Mouse (Mus musculus): ENCODE measurements around the gene Cd164l2. TPM values are rescaled to one million over a fixed set of nuclear protein-coding genes. Genes with fewer than 3 reads are reported as not detected.

Cd164l2 gene
- total RNA-seq, 1 experiment = 2.2 TPM

- Histone ChIP-seq H3K9me3 (ENCODE audit: control insufficient read depth, insufficient read depth, low read depth, low read length) (no peaks in the 10 kb centered on the region), H3K9ac (ENCODE audit: insufficient read depth, low read depth, low read length, poor library complexity, severe bottlenecking) (no peak overlapping the region), H3K4me1 (ENCODE audit: control insufficient read depth in 2 of 2, insufficient read depth in 2 of 2, low read length in 2 of 2, poor library complexity in 1 of 2) (peaks cover 0 to 15% of the 10 kb centered on the region in 2 experiments; a peak in 1 of 4 replicates), H3K27ac (ENCODE audit: insufficient read depth, low read depth, low read length, poor library complexity, severe bottlenecking) (no peak overlapping the region), H3K4me3 (ENCODE audit: insufficient read depth in 1 of 2, low read depth in 1 of 2, low read length in 2 of 2, poor library complexity in 1 of 2, severe bottlenecking in 1 of 2) (no peak overlapping the region), H3K36me3 (ENCODE audit: control insufficient read depth, insufficient read depth, low read length, poor library complexity, severe bottlenecking) (no peaks in the 10 kb centered on the region)
- TF ChIP-seq ZNF384 (IDR thresholded peaks at IDR 0.05; ENCODE audit: low read depth, low read length) (peak; percentile 91), HCFC1 (IDR thresholded peaks at IDR 0.05; ENCODE audit: borderline replicate concordance, insufficient read depth, low read length) (no peak), MAFK (IDR thresholded peaks at IDR 0.05; ENCODE audit: insufficient read depth, low read depth, low read length) (no peak)
- DNase-seq (ENCODE audit: low read depth, low spot score) = peak; percentile 65
- in situ Hi-C loops (cut with MboI; ENCODE audit: low sequenced_read_pairs in 2 of 2, unreplicated experiment in 2 of 2) = loop anchor here in 1 of 2 experiments (5.0 kb wide), 1 partner anchor 85 kb away; no protein-coding TSS in a partner anchor
These were observed 5.7 kb downstream of the Cd164l2 start for GRCm38 (mm10) chr4:133217641-133218040.

- TF ChIP-seq MAFK (IDR thresholded peaks at IDR 0.05; ENCODE audit: insufficient read depth, low read depth, low read length) (no peak), ZC3H11A (IDR thresholded peaks at IDR 0.05; ENCODE audit: borderline replicate concordance, low read depth, low read length) (no peak), ZNF384 (IDR thresholded peaks at IDR 0.05; ENCODE audit: low read depth, low read length) (no peak), CHD2 (IDR thresholded peaks at IDR 0.05; ENCODE audit: low read depth, low read length) (no peak), HCFC1 (IDR thresholded peaks at IDR 0.05; ENCODE audit: borderline replicate concordance, insufficient read depth, low read length) (no peak)
- in situ Hi-C loops (cut with MboI; ENCODE audit: low sequenced_read_pairs in 2 of 2, unreplicated experiment in 2 of 2) = loop anchor here in 1 of 2 experiments (5.0 kb wide), 1 partner anchor 84 kb away; no protein-coding TSS in a partner anchor
These were observed 6.8 kb downstream of the Cd164l2 start for GRCm38 (mm10) chr4:133218745-133219144.

GRCm38 (mm10) chr4:133220656-133221055 is 8.7 kb downstream of the Cd164l2 start:
- TF ChIP-seq HCFC1 (IDR thresholded peaks at IDR 0.05; ENCODE audit: borderline replicate concordance, insufficient read depth, low read length) = no peak
- TF ChIP-seq CHD2 (IDR thresholded peaks at IDR 0.05; ENCODE audit: low read depth, low read length) = no peak
- no peak for TF ChIP-seq MAFK (IDR thresholded peaks at IDR 0.05; ENCODE audit: insufficient read depth, low read depth, low read length)
- no peak for TF ChIP-seq ZC3H11A (IDR thresholded peaks at IDR 0.05; ENCODE audit: borderline replicate concordance, low read depth, low read length)
- TF ChIP-seq ZNF384 (IDR thresholded peaks at IDR 0.05; ENCODE audit: low read depth, low read length) = no peak
- H3K9ac ChIP-seq (ENCODE audit: insufficient read depth, low read depth, low read length, poor library complexity, severe bottlenecking) = peak overlapping the region; percentile 50
- H3K4me1 ChIP-seq (ENCODE audit: control insufficient read depth in 2 of 2, insufficient read depth in 2 of 2, low read length in 2 of 2, poor library complexity in 1 of 2) = peaks cover 3 to 21% of the 10 kb centered on the region in 2 experiments; a peak in 3 of 4 replicates
- no peaks in the 10 kb centered on the region for H3K36me3 ChIP-seq (ENCODE audit: control insufficient read depth, insufficient read depth, low read length, poor library complexity, severe bottlenecking)
- peak overlapping the region; percentile 64 to 70 for H3K4me3 ChIP-seq (ENCODE audit: insufficient read depth in 1 of 2, low read depth in 1 of 2, low read length in 2 of 2, poor library complexity in 1 of 2, severe bottlenecking in 1 of 2)
- no peak overlapping the region for H3K27ac ChIP-seq (ENCODE audit: insufficient read depth, low read depth, low read length, poor library complexity, severe bottlenecking)
- in situ Hi-C loops (cut with MboI; ENCODE audit: low sequenced_read_pairs in 2 of 2, unreplicated experiment in 2 of 2) = no loop called here
- no peaks in the 10 kb centered on the region for H3K9me3 ChIP-seq (ENCODE audit: control insufficient read depth, insufficient read depth, low read depth, low read length)
- peak; percentile 79 for DNase-seq (ENCODE audit: low read depth, low spot score)

More at GRCm38 (mm10) chr4:133218745-133219144, 6.8 kb downstream of the Cd164l2 start:
- H3K9me3 ChIP-seq (ENCODE audit: control insufficient read depth, insufficient read depth, low read depth, low read length) = no peaks in the 10 kb centered on the region
- no peak overlapping the region for H3K27ac ChIP-seq (ENCODE audit: insufficient read depth, low read depth, low read length, poor library complexity, severe bottlenecking)
- H3K36me3 ChIP-seq (ENCODE audit: control insufficient read depth, insufficient read depth, low read length, poor library complexity, severe bottlenecking) = no peaks in the 10 kb centered on the region
- DNase-seq (ENCODE audit: low read depth, low spot score) = no peak
- no peak overlapping the region for H3K4me3 ChIP-seq (ENCODE audit: insufficient read depth in 1 of 2, low read depth in 1 of 2, low read length in 2 of 2, poor library complexity in 1 of 2, severe bottlenecking in 1 of 2)
- H3K9ac ChIP-seq (ENCODE audit: insufficient read depth, low read depth, low read length, poor library complexity, severe bottlenecking) = no peak overlapping the region
- H3K4me1 ChIP-seq (ENCODE audit: control insufficient read depth in 2 of 2, insufficient read depth in 2 of 2, low read length in 2 of 2, poor library complexity in 1 of 2) = peaks cover 0 to 16% of the 10 kb centered on the region in 2 experiments; a peak in 1 of 4 replicates

GRCm38 (mm10) chr4:133221701-133222100 is 9.8 kb downstream of the Cd164l2 start:
- no peak for DNase-seq (ENCODE audit: low read depth, low spot score)
- in situ Hi-C loops (cut with MboI; ENCODE audit: low sequenced_read_pairs in 2 of 2, unreplicated experiment in 2 of 2) = no loop called here
- peaks cover 3 to 21% of the 10 kb centered on the region in 2 experiments; a peak in 3 of 4 replicates for H3K4me1 ChIP-seq (ENCODE audit: control insufficient read depth in 2 of 2, insufficient read depth in 2 of 2, low read length in 2 of 2, poor library complexity in 1 of 2)

More at GRCm38 (mm10) chr4:133221701-133222100, 9.8 kb downstream of the Cd164l2 start:
- no peak overlapping the region for H3K9ac ChIP-seq (ENCODE audit: insufficient read depth, low read depth, low read length, poor library complexity, severe bottlenecking)
- no peak overlapping the region for H3K4me3 ChIP-seq (ENCODE audit: insufficient read depth in 1 of 2, low read depth in 1 of 2, low read length in 2 of 2, poor library complexity in 1 of 2, severe bottlenecking in 1 of 2)
- no peaks in the 10 kb centered on the region for H3K36me3 ChIP-seq (ENCODE audit: control insufficient read depth, insufficient read depth, low read length, poor library complexity, severe bottlenecking)
- TF ChIP-seq ZNF384 (IDR thresholded peaks at IDR 0.05; ENCODE audit: low read depth, low read length) (no peak), MAFK (IDR thresholded peaks at IDR 0.05; ENCODE audit: insufficient read depth, low read depth, low read length) (no peak), ZC3H11A (IDR thresholded peaks at IDR 0.05; ENCODE audit: borderline replicate concordance, low read depth, low read length) (no peak), CHD2 (IDR thresholded peaks at IDR 0.05; ENCODE audit: low read depth, low read length) (no peak), HCFC1 (IDR thresholded peaks at IDR 0.05; ENCODE audit: borderline replicate concordance, insufficient read depth, low read length) (no peak)
- no peak overlapping the region for H3K27ac ChIP-seq (ENCODE audit: insufficient read depth, low read depth, low read length, poor library complexity, severe bottlenecking)
- no peaks in the 10 kb centered on the region for H3K9me3 ChIP-seq (ENCODE audit: control insufficient read depth, insufficient read depth, low read depth, low read length)
